Mouse (Mus musculus) gastrocnemius, postnatal 10 days (tissue): ENCODE measurements around the gene Top3b. TPM values are rescaled to one million over a fixed set of nuclear protein-coding genes. Genes with fewer than 3 reads are reported as not detected.
"Not testable (repeated sequence)": the region's sequence is repeated elsewhere in the genome, so short reads cannot be mapped to it uniquely, and the experiment has no call there.

ENCODE experiments used
- DNase-seq: peaks from one replicate; pipeline ENCODE4 v3.0.0; 2021; ENCODE audit warnings: mixed read lengths
- total RNA-seq, 2 experiments: library from RNA; stranded (reverse); gene quantifications; 2 replicates each; pipeline ENCODE4 v1.2.3; 2021

Gene Top3b
- total RNA-seq, 2 experiments from 2014 or later, result 20.4 to 28.5 TPM

- no peak for DNase-seq
Observed at GRCm38 (mm10) chr16:16897056-16897584, 26.6 kb downstream of the Top3b start.

GRCm38 (mm10) chr16:16902329-16902728 is 31.8 kb downstream of the Top3b start:
- DNase-seq, result no peak

GRCm38 (mm10) chr16:16903188-16903587 is 32.7 kb downstream of the Top3b start:
- no peak for DNase-seq

- peak; percentile 39 for DNase-seq
Observed at GRCm38 (mm10) chr16:16907799-16908198, 37.3 kb downstream of the Top3b start.

GRCm38 (mm10) chr16:16911641-16912597 is 41.4 kb downstream of the Top3b start:
- DNase-seq, result peak; percentile 73

- DNase-seq, result no peak
Observed at GRCm38 (mm10) chr16:16913440-16913839, 42.9 kb downstream of the Top3b start.

- DNase-seq, result no peak
Observed at GRCm38 (mm10) chr16:16918441-16919117, 48.0 kb downstream of the Top3b start.

- DNase-seq, result peak; percentile 20
Observed at GRCm38 (mm10) chr16:16921021-16921435, 50.5 kb downstream of the Top3b start.

- no peak for DNase-seq
Observed at GRCm38 (mm10) chr16:16924481-16924880, 53.9 kb downstream of the Top3b start.

- no peak for DNase-seq
Observed at GRCm38 (mm10) chr16:16926536-16926935, 56.0 kb downstream of the Top3b start.

GRCm38 (mm10) chr16:16928908-16929307 is 58.4 kb downstream of the Top3b start:
- not testable (repeated sequence) for DNase-seq

GRCm38 (mm10) chr16:16930326-16930725 is 59.8 kb downstream of the Top3b start:
- DNase-seq, result no peak

GRCm38 (mm10) chr16:16930810-16931296 is 60.3 kb downstream of the Top3b start:
- no peak for DNase-seq

GRCm38 (mm10) chr16:16939543-16939942 is 69.0 kb downstream of the Top3b start:
- no peak for DNase-seq

GRCm38 (mm10) chr16:16941078-16941477 is 70.5 kb downstream of the Top3b start:
- DNase-seq, result no peak

Other genes starting within 250 kb of the Top3b start
- gene Olfr19, start 194.3 kb upstream of the Top3b start, total RNA-seq, result not detected
- not detected for gene Spag6l, start 41.3 kb upstream of the Top3b start, total RNA-seq
- 1 to 10 TPM in 1 of 2 experiments, not detected in 1; 1.2 TPM for gene Igll1, start 6.8 kb upstream of the Top3b start, total RNA-seq
- under 1 TPM in 1 of 2 experiments, not detected in 1; 0.72 TPM for gene Vpreb1, start 107 bp downstream of the Top3b start, total RNA-seq
- gene Ppm1f, start 25.7 kb downstream of the Top3b start, total RNA-seq, result 10 to 100 TPM; 18.4 to 24.9 TPM
- gene Mapk1, start 112.6 kb downstream of the Top3b start, total RNA-seq, result 100 to 1,000 TPM; 107 to 114 TPM
- 1 to 10 TPM; 1.6 to 3.1 TPM for gene Ypel1, start 199.0 kb downstream of the Top3b start, total RNA-seq
- gene Ppil2, start 240.5 kb downstream of the Top3b start, total RNA-seq, result 10 to 100 TPM; 31.4 to 39.7 TPM